Mouse (Mus musculus) CH12.LX (cell line): Measurements from ENCODE around the gene Thrap3. TPM values are rescaled to one million over a fixed set of nuclear protein-coding genes. Genes with fewer than 3 reads are reported as not detected.
A peak's percentile ranks its signal among the peaks of the same experiment; 100 is the strongest.

Experiments used
- DNase-seq: peaks from one replicate; pipeline ENCODE4 v3.0.0-alpha.2; 2013; ENCODE audit errors: extremely low read depth
- H3K27ac ChIP-seq: 2 replicates; pipeline ENCODE4 v1.5.1; 2012; ENCODE audit warnings: low read depth, mild to moderate bottlenecking, control low read depth, moderate library complexity; ENCODE audit not compliant: insufficient read depth
- H3K27me3 ChIP-seq: replicated peaks from 2 replicates; pipeline ENCODE3; 2012; ENCODE audit warnings: inconsistent platforms
- H3K36me3 ChIP-seq, 2 experiments: replicated peaks in 1 of 2; 2 replicates each; pipeline versions ENCODE3 to v1.6.1; 2012; ENCODE audit warnings: inconsistent platforms in 1 of 2, low read length in 1 of 2, mild to moderate bottlenecking in 1 of 2, mixed read lengths in 1 of 2, moderate library complexity in 1 of 2; ENCODE audit not compliant: control insufficient read depth in 1 of 2, insufficient read depth in 1 of 2
- H3K4me1 ChIP-seq, 2 experiments: 2 replicates each; pipeline ENCODE4 v1.6.1; 2012; ENCODE audit warnings: inconsistent platforms in 1 of 2, moderate library complexity in 1 of 2; ENCODE audit not compliant: insufficient read depth in 2 of 2, control insufficient read depth in 1 of 2
- H3K4me2 ChIP-seq: 2 replicates; pipeline ENCODE4 v1.6.1; 2012; ENCODE audit warnings: low read depth, mild to moderate bottlenecking, control low read depth; ENCODE audit not compliant: poor library complexity, insufficient read depth, severe bottlenecking
- H3K4me3 ChIP-seq, 3 experiments: fragments of 150-350 bp in 1 of 3; sonication (generic) in 1 of 3; replicated peaks in 1 of 3; 2 replicates each; pipeline versions ENCODE3 to v1.5.1; 2011 to 2012; ENCODE audit warnings: low read depth in 2 of 3, low read length in 2 of 3, mild to moderate bottlenecking in 2 of 3, moderate library complexity in 2 of 3, control low read depth in 1 of 3, improper control_type of control experiment in 1 of 3, inconsistent platforms in 1 of 3, mixed read lengths in 1 of 3; ENCODE audit not compliant: poor library complexity in 1 of 3
- H3K79me2 ChIP-seq: replicated peaks from 2 replicates; pipeline ENCODE4 v1.6.1; 2012; ENCODE audit warnings: mild to moderate bottlenecking, moderate library complexity; ENCODE audit not compliant: control insufficient read depth, poor library complexity, insufficient read depth, severe bottlenecking; ENCODE audit errors: extremely low read depth
- H3K9ac ChIP-seq: 2 replicates; pipeline ENCODE4 v1.6.1; 2012; ENCODE audit warnings: low read depth, mild to moderate bottlenecking, control low read depth, moderate library complexity; ENCODE audit not compliant: insufficient read depth
- H3K9me3 ChIP-seq: replicated peaks from 2 replicates; pipeline ENCODE3; 2012; ENCODE audit warnings: low read length, inconsistent platforms, mixed read lengths
- CHD2 ChIP-seq: IDR thresholded peaks from 2 replicates; pipeline ENCODE4 v1.6.1; 2011; ENCODE audit warnings: low read length, improper control_type of control experiment
- CTCF ChIP-seq, 2 experiments: IDR thresholded peaks in 1 of 2; conservative IDR thresholded peaks in 1 of 2; 2 replicates each; pipeline ENCODE4 v1.5.1; 2011 to 2012; ENCODE audit warnings: low read depth in 2 of 2, low read length in 2 of 2, improper control_type of control experiment in 1 of 2, inconsistent platforms in 1 of 2, mild to moderate bottlenecking in 1 of 2, moderate library complexity in 1 of 2
- ELF1 ChIP-seq: IDR thresholded peaks from 2 replicates; pipeline ENCODE4 v1.6.1; 2014; ENCODE audit warnings: low read depth, mild to moderate bottlenecking, inconsistent platforms, low read length, improper control_type of control experiment
- EP300 ChIP-seq: IDR thresholded peaks from 2 replicates; pipeline ENCODE4 v1.6.1; 2011; ENCODE audit warnings: low read length, improper control_type of control experiment
- ETS1 ChIP-seq: conservative IDR thresholded peaks from 2 replicates; pipeline ENCODE4 v1.6.1; 2012; ENCODE audit warnings: low read depth, mild to moderate bottlenecking, inconsistent platforms, low read length, improper control_type of control experiment, moderate library complexity
- GABPA ChIP-seq: IDR thresholded peaks from 2 replicates; pipeline ENCODE4 v1.6.1; 2012; ENCODE audit warnings: low read depth, low read length, improper control_type of control experiment, inconsistent platforms; ENCODE audit not compliant: insufficient replicate concordance
- IRF4 ChIP-seq: IDR thresholded peaks from 2 replicates; pipeline ENCODE4 v1.6.1; 2014; ENCODE audit warnings: low read depth, mild to moderate bottlenecking, inconsistent platforms, low read length, improper control_type of control experiment
- JUN ChIP-seq: IDR thresholded peaks from 2 replicates; pipeline ENCODE4 v1.6.1; 2011; ENCODE audit warnings: low read depth, mild to moderate bottlenecking, low read length, improper control_type of control experiment, moderate library complexity; ENCODE audit not compliant: insufficient read depth
- JUND ChIP-seq: conservative IDR thresholded peaks from 2 replicates; pipeline ENCODE4 v1.6.1; 2011; ENCODE audit warnings: low read depth, low read length, improper control_type of control experiment
- MAX ChIP-seq: IDR thresholded peaks from 2 replicates; pipeline ENCODE4 v1.6.1; 2011; ENCODE audit warnings: low read length, improper control_type of control experiment
- MAZ ChIP-seq: IDR thresholded peaks from 2 replicates; pipeline ENCODE4 v1.6.1; 2012; ENCODE audit warnings: low read depth, mild to moderate bottlenecking, inconsistent platforms, low read length, improper control_type of control experiment, moderate library complexity
- MEF2A ChIP-seq: IDR thresholded peaks from 2 replicates; pipeline ENCODE4 v1.6.1; 2014; ENCODE audit warnings: low read depth, mild to moderate bottlenecking, inconsistent platforms, low read length, improper control_type of control experiment, borderline replicate concordance
- MXI1 ChIP-seq: IDR thresholded peaks from 2 replicates; pipeline ENCODE4 v1.6.1; 2011; ENCODE audit warnings: mild to moderate bottlenecking, low read depth, low read length, improper control_type of control experiment
- MYC ChIP-seq: IDR thresholded peaks from 2 replicates; pipeline ENCODE4 v1.6.1; 2011; ENCODE audit warnings: low read depth, mild to moderate bottlenecking, improper control_type of control experiment, low read length
- PAX5 ChIP-seq: IDR thresholded peaks from 2 replicates; pipeline ENCODE4 v1.6.1; 2012; ENCODE audit warnings: low read length, inconsistent platforms, mixed read lengths
- RAD21 ChIP-seq: IDR thresholded peaks from 2 replicates; pipeline ENCODE4 v1.6.1; 2011; ENCODE audit warnings: low read depth, mild to moderate bottlenecking, low read length, improper control_type of control experiment, moderate library complexity
- RCOR1 ChIP-seq: conservative IDR thresholded peaks from 2 replicates; pipeline ENCODE4 v1.6.1; 2012; ENCODE audit warnings: low read depth, mild to moderate bottlenecking, inconsistent platforms, low read length, improper control_type of control experiment
- SMC3 ChIP-seq: IDR thresholded peaks from 2 replicates; pipeline ENCODE4 v1.6.1; 2011; ENCODE audit warnings: low read depth, low read length, improper control_type of control experiment
- UBTF ChIP-seq: IDR thresholded peaks from 2 replicates; pipeline ENCODE4 v1.6.1; 2012; ENCODE audit warnings: low read depth, mild to moderate bottlenecking, inconsistent platforms, low read length, improper control_type of control experiment, moderate library complexity
- USF2 ChIP-seq: conservative IDR thresholded peaks from 2 replicates; pipeline ENCODE4 v1.6.1; 2011; ENCODE audit warnings: low read depth, low read length, improper control_type of control experiment
- ZMIZ1 ChIP-seq: IDR thresholded peaks from 2 replicates; pipeline ENCODE4 v1.6.1; 2012; ENCODE audit warnings: low read depth, mild to moderate bottlenecking, inconsistent platforms, low read length, improper control_type of control experiment
- dilution Hi-C: fragments of 300-500 bp; cut with MboI; formaldehyde crosslinking; loops from 2 replicates; pipeline ENCODE4 v1.14.3; 2020; ENCODE audit warnings: low sequenced_read_pairs; ENCODE audit not compliant: extremely low pct_unique_long_range_greater_than_20kb, extremely low pct_ligation_motif_present
- in situ Hi-C: fragments of 300-500 bp; cut with MboI; formaldehyde crosslinking; loops from 3 replicates; pipeline ENCODE4 v1.14.3; 2019; ENCODE audit warnings: low sequenced_read_pairs, low pct_ligation_motif_present, low pct_unique_long_range_greater_than_20kb, mixed read lengths
- polyA plus RNA-seq: library from polyadenylated mRNA; unstranded; fragments of >175 nt; gene quantifications from 2 replicates; pipeline ENCODE4 v1.2.1, GENCODE M21; 2012; ENCODE audit warnings: low read depth; ENCODE audit not compliant: insufficient read length
- total RNA-seq, 2 experiments: library from RNA; depleted of rRNA; stranded (reverse); fragments of 300-350 nt in 1 of 2; fragments of >200 nt in 1 of 2; gene quantifications; 2 replicates each; pipeline ENCODE4 v1.2.3; 2012 to 2014

Gene Thrap3
- total and polyA plus RNA-seq, 3 experiments, result 140 to 327 (median 183) TPM

DNA sequence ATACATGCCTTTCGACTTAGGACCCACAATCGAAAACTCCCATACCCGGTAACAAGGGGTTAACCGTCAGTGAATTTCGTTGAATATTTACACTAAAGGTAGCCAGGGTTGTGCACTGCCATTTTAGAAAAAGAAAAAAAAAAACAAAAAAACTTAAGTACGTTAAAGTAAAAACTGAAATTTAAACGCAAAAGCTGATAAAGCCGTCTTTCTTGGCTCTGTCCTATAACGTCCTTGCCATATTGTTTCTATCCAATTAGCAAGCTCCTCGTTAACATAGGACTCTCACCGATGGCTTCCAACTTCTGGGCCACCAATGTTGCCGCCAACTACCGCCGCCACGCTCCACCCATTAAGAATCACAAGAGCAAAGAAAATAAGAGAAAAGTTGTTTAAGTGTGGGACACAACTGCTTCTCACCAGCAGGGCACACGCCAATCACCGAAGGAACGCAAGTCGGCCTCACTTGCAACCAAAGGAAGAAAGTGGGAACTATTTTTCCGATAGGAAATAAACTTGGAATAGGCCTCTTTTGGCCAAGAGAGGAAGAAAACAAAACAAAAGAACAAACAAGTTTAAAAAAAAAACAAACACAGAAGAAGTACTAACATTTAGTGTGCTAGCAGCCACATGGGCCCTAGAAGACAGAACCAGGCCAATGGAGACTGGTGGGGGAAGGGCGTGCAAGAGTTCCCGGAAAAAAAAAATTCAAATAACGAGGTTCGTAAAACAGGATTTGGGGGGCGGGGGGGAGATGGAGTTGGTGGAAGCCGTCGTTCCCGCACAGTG, 852 bp downstream of the Thrap3 start (continued):
- no peak for TF ChIP-seq MAZ
- no peak for TF ChIP-seq EP300
- 0 out of 2 replicates have a peak, but pooled peaks have one; percentile 30 for TF ChIP-seq UBTF
- no peak for TF ChIP-seq RCOR1
- TF ChIP-seq GABPA, result no peak
- no peak for TF ChIP-seq USF2
- no peak for TF ChIP-seq SMC3
- no peak for TF ChIP-seq JUN
- no peak for TF ChIP-seq ELF1
- TF ChIP-seq CHD2, result peak; percentile 64
- TF ChIP-seq ZMIZ1, result no peak
- no peak for TF ChIP-seq IRF4
- TF ChIP-seq, all 38 proteins: peak for 9

DNA sequence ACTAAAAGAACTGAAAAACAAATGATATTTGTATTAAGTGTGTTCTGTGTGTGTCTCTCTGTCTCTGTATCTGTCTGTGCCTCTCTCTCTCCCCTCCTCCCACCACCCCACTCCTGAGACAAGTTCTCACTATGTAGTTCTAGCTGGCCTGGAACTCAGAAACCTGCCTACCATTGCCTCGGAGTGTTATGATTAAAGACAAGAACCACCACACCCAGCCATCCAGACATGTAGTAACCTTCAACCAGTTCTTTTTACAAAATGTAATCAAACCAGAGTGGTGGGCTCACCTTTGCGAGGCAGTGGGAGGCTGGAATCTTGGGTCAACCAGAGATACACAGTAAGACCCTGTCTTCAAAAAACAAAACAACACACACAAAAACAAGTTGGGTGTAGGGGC, 1.9 kb downstream of the Thrap3 start:
- H3K4me2 ChIP-seq, result peak overlapping the region; percentile 98
- H3K27me3 ChIP-seq, result no peaks in the 10 kb centered on the region
- DNase-seq, result no peak
- no peak for TF ChIP-seq CTCF (conservative IDR thresholded peaks at IDR 0.05 in 1 of 2, IDR thresholded peaks at IDR 0.05 in 1 of 2; ENCODE audit: low read depth in 2 of 2, low read length in 2 of 2)
- TF ChIP-seq RCOR1, result no peak
- TF ChIP-seq RAD21, result no peak
- no peak for TF ChIP-seq MAX
- no peak for TF ChIP-seq MEF2A
- TF ChIP-seq ETS1, result no peak
- TF ChIP-seq MXI1, result no peak
- TF ChIP-seq PAX5, result no peak
- TF ChIP-seq MYC, result no peak
- TF ChIP-seq JUND, result no peak
- dilution Hi-C loops, result no loop called here
- peaks cover 13 to 31% of the 10 kb centered on the region in 2 experiments for H3K36me3 ChIP-seq
- H3K9me3 ChIP-seq, result no peaks in the 10 kb centered on the region
- in situ Hi-C loops, result no loop called here
- H3K4me3 ChIP-seq, result peak overlapping the region; percentile 71 to 87 (median 85)
- H3K4me1 ChIP-seq, result peaks cover 6 to 52% of the 10 kb centered on the region in 2 experiments
- peak overlapping the region; percentile 15; the same call in 1 of the 2 replicates for H3K27ac ChIP-seq
- peak overlapping the region; percentile 93 for H3K9ac ChIP-seq
- H3K79me2 ChIP-seq, result peaks cover 60% of the 10 kb centered on the region
